Mouse (Mus musculus) embryonic facial prominence, embryonic 12.5 days (tissue): ENCODE results near the gene Mmaa. TPM values are rescaled to one million over a fixed set of nuclear protein-coding genes. Genes with fewer than 3 reads are reported as not detected.

Experiments
- ATAC-seq: fragments of 200-750 bp; cut with Nextera tagmentation; 2 replicates; pipeline ENCODE4 v1.8.0; 2017; ENCODE audit not compliant: insufficient number of reproducible peaks, insufficient read depth, low FRiP score, low TSS enrichment
- H3K27ac ChIP-seq: fragments of 300-500 bp; sonication (generic); 2 replicates; pipeline ENCODE4 v1.5.1; 2016; ENCODE audit warnings: mild to moderate bottlenecking
- H3K27me3 ChIP-seq: fragments of 300-500 bp; sonication (generic); 2 replicates; pipeline ENCODE4 v1.6.1; 2016; ENCODE audit warnings: mild to moderate bottlenecking, moderate library complexity
- H3K36me3 ChIP-seq: fragments of 300-500 bp; sonication (generic); 2 replicates; pipeline ENCODE4 v1.6.1; 2016; ENCODE audit warnings: mild to moderate bottlenecking
- H3K4me1 ChIP-seq: fragments of 300-500 bp; sonication (generic); 2 replicates; pipeline ENCODE4 v1.6.1; 2016
- H3K4me2 ChIP-seq: fragments of 300-500 bp; sonication (generic); replicated peaks from 2 replicates; pipeline ENCODE4 v1.6.1; 2016; ENCODE audit warnings: mild to moderate bottlenecking, moderate library complexity
- H3K4me3 ChIP-seq: fragments of 300-500 bp; sonication (generic); 2 replicates; pipeline ENCODE4 v1.5.1; 2016; ENCODE audit warnings: mild to moderate bottlenecking
- H3K9ac ChIP-seq: fragments of 300-500 bp; sonication (generic); 2 replicates; pipeline ENCODE4 v1.6.1; 2016; ENCODE audit warnings: mild to moderate bottlenecking, moderate library complexity
- H3K9me3 ChIP-seq: fragments of 300-500 bp; sonication (generic); 2 replicates; pipeline ENCODE4 v1.6.1; 2016; ENCODE audit warnings: mild to moderate bottlenecking, moderate library complexity
- WGBS: fragments of 180-500 bp; shearing (Covaris S2); methylation state at CpG from one replicate; pipeline ENCODE4 v1.1.7; 2016; 5-methylcytosine and 5-hydroxymethylcytosine counted together
- polyA plus RNA-seq: library from polyadenylated mRNA; unstranded; fragments of >200 nt; fragmentation: Nextera tagmentation; extraction: Ambion mirVana; gene quantifications from 2 replicates; pipeline ENCODE4 v1.2.1, GENCODE M21; 2016

Mmaa gene
- polyA plus RNA-seq, 1 experiment from 2014 or later, result 17.8 TPM

DNA sequence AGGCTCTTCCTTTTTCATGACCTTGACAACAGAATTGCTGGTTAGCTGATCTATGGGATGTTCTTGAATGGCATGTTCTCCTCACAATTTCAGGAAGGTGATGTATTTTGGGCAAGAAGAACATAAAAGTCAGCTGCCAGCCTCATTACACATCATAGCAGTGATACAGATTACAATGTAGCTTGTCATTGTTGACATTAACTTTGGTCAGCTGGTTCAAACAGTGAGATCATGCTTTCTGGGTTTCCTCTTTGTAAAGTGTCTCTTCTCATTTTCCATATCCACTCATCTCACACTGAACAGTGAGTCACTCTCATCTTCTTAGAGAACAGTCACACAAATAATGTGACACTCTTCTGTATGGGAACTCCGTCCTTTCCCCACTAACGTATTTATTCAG lies 51.3 kb downstream of the Mmaa start:
- Histone ChIP-seq H3K9ac (no peak overlapping the region), H3K4me3 (no peak overlapping the region), H3K4me2 (no peak overlapping the region), H3K27ac (no peak overlapping the region), H3K4me1 (no peaks in the 10 kb centered on the region), H3K36me3 (no peaks in the 10 kb centered on the region), H3K9me3 (no peaks in the 10 kb centered on the region), H3K27me3 (no peaks in the 10 kb centered on the region)
- ATAC-seq, result no peak
- 84% methylated on average over 2 of the region's 2 CpGs for WGBS

DNA sequence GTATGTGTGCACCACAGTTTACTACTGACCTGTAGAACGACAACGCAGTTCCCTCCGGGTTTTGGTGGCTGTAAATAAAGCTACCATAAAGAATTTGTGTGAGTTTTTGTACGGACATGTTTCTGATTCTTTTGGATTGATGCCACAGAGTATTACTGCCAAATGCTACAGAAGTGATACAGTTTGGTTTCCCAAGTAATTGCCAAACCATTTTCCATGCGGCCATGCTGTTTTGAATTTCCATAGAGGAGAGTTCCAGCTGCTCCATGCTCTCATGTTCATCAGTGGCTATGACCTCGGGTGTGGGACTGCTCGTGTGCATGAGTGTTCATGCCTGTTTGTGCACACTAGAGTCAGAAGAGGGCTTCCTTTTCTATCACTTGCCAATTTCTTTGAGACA lies 54.7 kb downstream of the Mmaa start:
- Histone ChIP-seq H3K9ac (no peak overlapping the region), H3K4me3 (no peak overlapping the region), H3K4me1 (no peaks in the 10 kb centered on the region), H3K27ac (no peak overlapping the region), H3K9me3 (no peaks in the 10 kb centered on the region), H3K27me3 (no peaks in the 10 kb centered on the region), H3K4me2 (no peak overlapping the region), H3K36me3 (no peaks in the 10 kb centered on the region)
- 77% methylated on average over 7 of the region's 7 CpGs for WGBS
- ATAC-seq, result no peak

- H3K9me3 ChIP-seq, result no peaks in the 10 kb centered on the region
- no peak overlapping the region for H3K9ac ChIP-seq
- WGBS, result 71% methylated on average over 3 of the region's 3 CpGs
- H3K36me3 ChIP-seq, result no peaks in the 10 kb centered on the region
- no peak for ATAC-seq
- H3K4me2 ChIP-seq, result no peak overlapping the region
- H3K27me3 ChIP-seq, result no peaks in the 10 kb centered on the region
- no peak overlapping the region for H3K4me3 ChIP-seq
- no peak overlapping the region for H3K27ac ChIP-seq
- H3K4me1 ChIP-seq, result no peaks in the 10 kb centered on the region
These were observed 55.4 kb downstream of the Mmaa start for GRCm38 (mm10) chr8:79239320-79239719.

DNA sequence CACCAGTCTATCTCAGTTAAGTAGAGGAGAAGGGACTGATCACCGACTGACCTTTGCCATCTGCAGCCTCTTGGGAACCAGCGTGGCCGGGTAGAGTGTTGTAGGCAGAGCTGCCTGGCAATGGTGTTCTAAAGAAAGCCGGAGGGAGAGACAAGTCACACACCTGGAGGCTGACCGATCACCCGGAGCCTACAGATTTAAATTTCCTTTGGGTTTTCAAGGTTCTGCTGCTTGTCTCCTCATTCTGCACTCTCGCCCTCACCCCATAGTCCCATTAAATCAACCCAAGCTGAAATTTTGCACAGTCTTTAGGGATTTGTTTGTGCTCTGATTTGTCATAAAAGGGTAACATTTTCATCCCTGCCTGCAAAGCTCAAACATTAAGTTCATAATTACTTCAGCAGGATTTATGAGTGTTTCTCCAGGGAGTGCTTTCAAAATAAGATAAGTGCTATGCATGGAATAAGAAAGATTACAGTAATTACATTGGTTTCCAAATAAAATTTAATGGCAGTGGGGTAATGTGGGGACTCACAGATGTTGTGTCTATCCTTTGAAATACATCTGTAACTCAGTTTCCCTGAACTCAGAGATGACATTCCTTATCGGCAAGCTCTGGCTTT lies 65.4 kb downstream of the Mmaa start:
- Histone ChIP-seq H3K27ac (no peak overlapping the region), H3K4me3 (no peak overlapping the region), H3K27me3 (no peaks in the 10 kb centered on the region), H3K36me3 (no peaks in the 10 kb centered on the region), H3K4me1 (no peaks in the 10 kb centered on the region), H3K9ac (no peak overlapping the region), H3K4me2 (no peak overlapping the region), H3K9me3 (no peaks in the 10 kb centered on the region)
- ATAC-seq, result no peak
- WGBS, result 83% methylated on average over 8 of the region's 8 CpGs

GRCm38 (mm10) chr8:79227916-79228315 lies 66.8 kb downstream of the Mmaa start:
- Histone ChIP-seq H3K36me3 (no peaks in the 10 kb centered on the region), H3K4me3 (no peak overlapping the region), H3K27me3 (no peaks in the 10 kb centered on the region), H3K9ac (no peak overlapping the region), H3K4me2 (no peak overlapping the region), H3K4me1 (peaks cover under 1% of the 10 kb centered on the region; the same call in 1 of the 2 replicates), H3K27ac (no peak overlapping the region), H3K9me3 (no peaks in the 10 kb centered on the region)
- no peak for ATAC-seq
- 91% methylated on average over 3 of the region's 3 CpGs for WGBS

DNA sequence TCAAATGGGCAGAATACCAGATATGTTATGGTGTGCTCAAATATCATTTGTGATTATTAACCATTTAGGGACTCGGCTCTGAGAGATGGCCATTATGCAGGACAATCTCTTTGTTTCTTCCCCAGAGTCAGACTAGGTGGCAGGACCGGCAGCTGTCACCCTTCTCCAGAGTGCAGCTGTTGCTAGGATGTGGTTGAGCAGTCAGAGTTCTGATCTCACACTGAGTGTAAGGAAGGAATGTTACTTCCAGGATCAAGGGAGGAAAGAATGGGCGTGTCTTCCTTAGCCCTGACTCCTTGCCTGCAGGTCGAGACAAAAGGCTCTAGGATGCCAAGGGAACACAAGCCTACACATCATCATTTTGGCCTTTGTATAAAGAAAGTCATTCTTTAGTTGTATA lies 67.5 kb downstream of the Mmaa start:
- Histone ChIP-seq H3K4me2 (no peak overlapping the region), H3K9me3 (no peaks in the 10 kb centered on the region), H3K36me3 (no peaks in the 10 kb centered on the region), H3K4me1 (peaks cover 8% of the 10 kb centered on the region; the same call in 1 of the 2 replicates), H3K4me3 (no peak overlapping the region), H3K9ac (no peak overlapping the region), H3K27me3 (no peaks in the 10 kb centered on the region), H3K27ac (no peak overlapping the region)
- WGBS, result 80% methylated on average over 4 of the region's 4 CpGs
- no peak for ATAC-seq

DNA sequence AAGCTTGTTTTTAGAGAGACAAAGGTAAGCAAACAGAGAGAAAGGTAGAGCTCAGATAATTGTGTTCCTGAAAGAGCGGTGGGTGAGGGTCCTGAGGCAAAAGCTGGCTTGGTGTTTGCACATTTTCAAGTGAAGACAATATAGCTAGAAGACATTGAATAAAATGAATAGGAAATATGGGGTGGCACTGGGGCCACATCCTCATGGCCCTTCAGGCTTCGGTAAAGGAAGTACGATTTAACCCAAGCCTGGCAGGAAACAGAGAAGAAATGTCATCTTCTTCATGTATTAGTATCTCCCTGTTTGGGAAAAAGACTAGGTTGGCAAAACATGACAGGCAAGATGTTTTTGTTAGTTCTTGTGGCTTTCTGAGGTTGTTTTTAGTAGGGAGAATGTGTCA lies 68.7 kb downstream of the Mmaa start:
- no peaks in the 10 kb centered on the region for H3K27me3 ChIP-seq
- H3K9me3 ChIP-seq, result no peaks in the 10 kb centered on the region
- H3K27ac ChIP-seq, result no peak overlapping the region
- H3K4me1 ChIP-seq, result peaks cover 10% of the 10 kb centered on the region; the same call in 1 of the 2 replicates
- no peaks in the 10 kb centered on the region for H3K36me3 ChIP-seq
- H3K4me2 ChIP-seq, result no peak overlapping the region
- 93% methylated on average over 3 of the region's 3 CpGs for WGBS
- H3K4me3 ChIP-seq, result no peak overlapping the region
- no peak for ATAC-seq
- H3K9ac ChIP-seq, result no peak overlapping the region

GRCm38 (mm10) chr8:79225586-79225985 lies 69.2 kb downstream of the Mmaa start:
- no peak overlapping the region for H3K27ac ChIP-seq
- H3K4me3 ChIP-seq, result no peak overlapping the region
- ATAC-seq, result no peak
- peaks cover 10% of the 10 kb centered on the region; the same call in 1 of the 2 replicates for H3K4me1 ChIP-seq
- WGBS, result 83% methylated on average over 7 of the region's 7 CpGs
- H3K27me3 ChIP-seq, result no peaks in the 10 kb centered on the region
- no peak overlapping the region for H3K4me2 ChIP-seq
- no peaks in the 10 kb centered on the region for H3K36me3 ChIP-seq
- H3K9ac ChIP-seq, result no peak overlapping the region
- H3K9me3 ChIP-seq, result no peaks in the 10 kb centered on the region

DNA sequence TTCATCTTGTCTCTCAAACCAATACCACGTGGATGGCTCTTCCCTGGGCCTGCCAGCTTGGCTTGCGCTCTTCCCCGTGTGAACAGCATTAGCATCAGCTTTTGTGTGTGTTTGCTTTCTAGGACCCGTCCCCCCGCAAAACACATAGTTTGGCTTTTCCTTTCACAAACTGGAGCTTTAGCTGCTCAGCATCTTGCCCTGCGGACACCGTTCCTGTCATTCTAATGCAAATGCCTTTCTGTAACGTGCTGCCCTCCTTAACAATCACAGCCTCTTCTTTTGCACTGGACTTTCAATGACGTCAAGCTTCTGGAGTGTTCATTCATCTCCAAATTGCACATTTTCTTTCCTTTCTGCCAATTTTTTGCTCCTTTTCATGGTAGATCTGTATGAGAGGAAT lies 70.4 kb downstream of the Mmaa start:
- no peak overlapping the region for H3K4me3 ChIP-seq
- no peaks in the 10 kb centered on the region for H3K36me3 ChIP-seq
- 73% methylated on average over 9 of the region's 9 CpGs for WGBS
- ATAC-seq, result no peak
- H3K4me1 ChIP-seq, result peaks cover 10% of the 10 kb centered on the region; the same call in 1 of the 2 replicates
- no peaks in the 10 kb centered on the region for H3K9me3 ChIP-seq
- H3K27ac ChIP-seq, result no peak overlapping the region
- no peaks in the 10 kb centered on the region for H3K27me3 ChIP-seq
- no peak overlapping the region for H3K9ac ChIP-seq
- no peak overlapping the region for H3K4me2 ChIP-seq

DNA sequence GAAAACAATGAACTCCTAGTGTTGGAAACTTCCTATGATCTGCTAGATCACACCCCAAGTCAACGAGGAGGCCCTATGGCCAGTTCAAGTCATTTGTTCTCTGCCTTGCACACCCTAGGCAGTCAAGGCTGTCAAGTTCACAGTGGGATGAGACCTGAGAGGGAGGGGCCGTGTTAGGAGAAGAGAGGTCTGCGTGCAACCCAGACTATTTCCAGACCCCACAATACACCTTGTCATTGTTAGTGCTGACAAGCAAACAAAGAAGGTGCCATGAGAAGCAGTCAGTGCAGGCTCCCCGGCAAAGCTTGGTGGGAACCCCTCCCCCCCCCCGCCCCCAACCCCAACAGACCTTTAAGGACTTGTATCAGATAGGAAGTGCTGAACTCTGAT lies 72.0 kb downstream of the Mmaa start:
- 78% methylated on average over 5 of the region's 5 CpGs for WGBS
- H3K9me3 ChIP-seq, result no peaks in the 10 kb centered on the region
- ATAC-seq, result no peak
- no peak overlapping the region for H3K9ac ChIP-seq
- no peaks in the 10 kb centered on the region for H3K36me3 ChIP-seq
- H3K4me1 ChIP-seq, result peaks cover 10% of the 10 kb centered on the region; the same call in 1 of the 2 replicates
- H3K27me3 ChIP-seq, result no peaks in the 10 kb centered on the region
- peak overlapping the region; percentile 74 for H3K27ac ChIP-seq
- no peak overlapping the region for H3K4me3 ChIP-seq
- no peak overlapping the region for H3K4me2 ChIP-seq

DNA sequence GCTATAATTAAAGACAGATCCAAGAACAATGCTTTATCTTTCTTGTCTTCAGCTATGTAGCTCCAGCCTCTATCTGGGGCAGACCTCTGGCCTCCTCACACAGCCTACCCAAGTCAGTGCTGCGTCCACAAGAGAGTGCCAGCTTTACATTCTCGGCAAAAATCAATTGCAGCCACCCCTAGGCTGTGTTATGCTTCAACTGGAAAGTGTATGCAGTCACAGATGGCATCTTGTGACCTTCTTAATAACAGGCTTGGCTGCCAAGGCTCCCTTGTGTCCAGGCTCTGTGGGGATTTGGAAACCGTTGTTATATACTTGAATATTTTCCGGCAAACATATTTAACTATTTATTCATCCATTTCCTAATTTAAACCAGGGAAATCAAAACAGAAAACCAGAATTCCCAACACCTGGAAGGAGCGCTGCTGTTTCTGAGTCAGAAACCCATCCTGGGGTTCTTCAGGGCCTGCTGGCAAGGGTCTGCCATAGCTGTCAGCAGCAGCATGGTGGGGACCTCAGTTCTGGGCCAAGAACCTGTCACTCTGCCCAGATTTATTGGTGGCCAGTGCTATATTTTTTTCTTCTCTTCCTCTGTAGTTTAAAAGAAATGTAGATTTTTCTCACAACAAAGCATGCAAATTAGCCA lies 72.5 kb downstream of the Mmaa start:
- 36% methylated on average over 5 of the region's 5 CpGs for WGBS
- Histone ChIP-seq H3K9ac (no peak overlapping the region), H3K4me3 (no peak overlapping the region), H3K27ac (peak overlapping the region; percentile 74), H3K27me3 (no peaks in the 10 kb centered on the region), H3K9me3 (no peaks in the 10 kb centered on the region), H3K4me2 (no peak overlapping the region), H3K4me1 (peaks cover 10% of the 10 kb centered on the region; the same call in 1 of the 2 replicates), H3K36me3 (no peaks in the 10 kb centered on the region)
- ATAC-seq, result no peak
